Mouse (Mus musculus): ENCODE data around the gene Zfhx3.
A peak's percentile ranks its signal among the peaks of the same experiment; 100 is the strongest.

The Zfhx3 gene

GRCm38 (mm10) chr8:108956416-108956815, 1014.0 kb downstream of the Zfhx3 start:
- no peak for DNase-seq

DNA sequence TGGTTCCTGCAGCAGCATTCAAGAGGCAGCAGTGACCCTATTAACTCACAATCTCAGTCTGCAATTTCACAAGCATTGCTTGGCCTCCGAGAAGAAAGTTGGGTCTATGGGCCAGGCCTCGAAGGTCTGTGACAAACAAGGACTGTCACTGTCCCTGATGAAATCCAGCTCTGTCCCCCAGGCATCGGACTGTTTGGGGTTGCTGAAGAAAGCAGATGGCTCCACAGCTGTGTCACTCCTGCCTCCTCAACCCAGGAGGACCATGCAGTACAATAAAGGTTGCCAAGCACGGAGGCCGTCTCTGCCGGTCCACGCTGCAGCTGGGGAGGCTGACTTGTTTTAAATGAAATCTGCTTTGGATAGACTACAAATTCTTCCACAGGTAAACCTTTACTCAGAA, 1020.1 kb downstream of the Zfhx3 start:
- no peak for DNase-seq

- DNase-seq = no peak
Observed at GRCm38 (mm10) chr8:108963181-108963580, 1020.7 kb downstream of the Zfhx3 start.

DNA sequence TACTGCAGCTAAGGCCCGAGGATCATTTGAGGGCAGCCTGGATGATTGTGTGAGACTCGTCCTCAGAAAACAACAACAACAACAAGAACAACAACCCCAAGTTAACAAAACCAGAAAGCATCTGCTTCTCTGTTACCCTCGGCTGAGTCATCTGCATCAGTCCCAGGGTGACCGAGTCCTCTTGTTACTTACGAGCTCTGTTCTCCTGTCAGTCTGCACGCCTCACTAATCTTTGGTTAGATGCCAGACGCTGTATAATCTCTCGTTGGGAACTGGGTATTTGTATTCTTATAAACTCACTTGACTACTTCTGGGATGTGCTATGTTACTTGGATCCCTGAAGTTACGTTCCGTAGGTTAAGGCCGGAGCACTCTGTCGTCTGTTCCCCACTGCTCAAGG, 1023.6 kb downstream of the Zfhx3 start:
- DNase-seq = no peak

GRCm38 (mm10) chr8:108973639-108974325, 1031.3 kb downstream of the Zfhx3 start:
- DNase-seq = no peak

- DNase-seq = no peak
Observed at GRCm38 (mm10) chr8:108977693-108978361, 1035.4 kb downstream of the Zfhx3 start.

DNA sequence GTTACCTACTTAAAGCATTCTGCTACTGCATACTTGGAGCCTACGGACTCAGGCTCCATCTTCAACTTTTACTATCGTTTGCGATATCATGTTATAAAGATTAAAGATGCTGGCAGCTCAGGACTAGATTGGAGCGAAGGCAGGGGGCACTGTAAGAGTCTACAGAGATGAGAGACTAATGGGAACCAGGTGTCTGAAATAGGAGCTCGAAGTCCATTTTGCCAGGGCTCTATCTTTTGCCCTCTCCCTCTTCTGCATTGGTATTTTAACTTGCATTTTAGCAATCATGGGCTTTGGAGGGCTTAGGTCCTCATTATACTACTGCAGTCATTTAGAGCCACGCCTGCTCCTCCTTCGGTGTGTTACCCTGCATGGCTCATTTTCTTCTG, 1035.9 kb downstream of the Zfhx3 start:
- DNase-seq = no peak

DNA sequence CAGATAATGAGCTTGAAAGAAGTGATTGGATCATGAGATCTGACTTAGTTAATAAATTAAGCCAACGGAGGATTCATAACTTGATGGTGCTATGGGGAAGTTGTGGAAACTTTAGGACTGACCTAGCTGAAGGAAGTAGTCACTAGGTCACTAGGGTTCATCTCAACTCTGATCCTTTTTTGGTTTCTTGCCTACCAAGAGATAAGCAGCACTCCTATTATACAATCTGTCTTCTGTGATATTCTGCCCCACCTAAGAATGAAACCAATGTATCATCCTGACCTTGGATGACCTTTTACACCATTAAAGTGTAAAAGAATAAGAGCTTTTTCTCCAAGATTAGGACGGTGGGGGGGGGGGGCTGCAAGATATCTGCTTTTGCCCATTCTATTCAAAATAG, 1042.5 kb downstream of the Zfhx3 start:
- no peak for DNase-seq

- no peak for DNase-seq
Observed at GRCm38 (mm10) chr8:108989841-108990240, 1047.4 kb downstream of the Zfhx3 start.

- DNase-seq = peak in 1 of 2 experiments; percentile 7
Observed at GRCm38 (mm10) chr8:108990537-108990936, 1048.1 kb downstream of the Zfhx3 start.

GRCm38 (mm10) chr8:108991395-108991794, 1049.0 kb downstream of the Zfhx3 start:
- no peak for DNase-seq

DNA sequence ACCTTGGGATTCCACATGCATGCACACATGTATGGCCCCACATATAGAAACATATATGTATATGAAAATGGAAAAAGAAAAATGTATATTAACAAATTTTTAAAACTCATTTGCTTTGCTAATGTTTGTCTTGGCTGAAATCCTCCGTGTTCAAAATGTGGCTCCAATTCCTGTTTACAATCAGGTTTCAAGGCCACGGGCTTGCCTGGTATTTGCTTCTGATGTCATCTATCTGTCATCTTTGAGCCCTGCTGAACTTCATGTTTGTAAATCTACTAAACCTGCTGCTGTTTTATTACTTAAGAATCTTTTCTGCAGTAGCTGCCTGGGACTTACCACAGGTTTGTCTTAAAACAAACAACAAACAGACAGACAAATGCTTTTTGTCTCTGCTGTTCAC, 1051.3 kb downstream of the Zfhx3 start:
- no peak for DNase-seq

- DNase-seq = no peak
Observed at GRCm38 (mm10) chr8:108994187-108994586, 1051.7 kb downstream of the Zfhx3 start.

DNA sequence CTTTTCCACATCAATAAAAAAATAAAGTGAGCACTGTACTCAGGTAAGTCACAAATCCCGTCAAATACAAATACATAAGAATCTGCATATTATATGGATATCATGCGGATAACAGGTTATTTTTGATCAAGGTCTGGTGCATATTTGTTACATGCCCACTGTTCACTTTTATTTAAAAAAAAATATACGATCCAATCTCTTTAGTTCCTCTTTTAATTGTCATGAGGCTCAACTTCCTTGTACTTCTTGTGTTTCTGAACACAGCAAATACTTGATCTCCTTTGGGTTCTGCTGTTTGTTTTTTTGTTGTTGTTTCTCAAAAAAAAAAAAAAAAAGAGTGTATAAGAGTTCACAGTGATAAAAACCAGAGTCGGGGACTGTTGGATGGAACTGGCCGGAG, 1052.4 kb downstream of the Zfhx3 start:
- DNase-seq = no peak

- DNase-seq = no peak
Observed at GRCm38 (mm10) chr8:108997334-108997733, 1054.9 kb downstream of the Zfhx3 start.

DNA sequence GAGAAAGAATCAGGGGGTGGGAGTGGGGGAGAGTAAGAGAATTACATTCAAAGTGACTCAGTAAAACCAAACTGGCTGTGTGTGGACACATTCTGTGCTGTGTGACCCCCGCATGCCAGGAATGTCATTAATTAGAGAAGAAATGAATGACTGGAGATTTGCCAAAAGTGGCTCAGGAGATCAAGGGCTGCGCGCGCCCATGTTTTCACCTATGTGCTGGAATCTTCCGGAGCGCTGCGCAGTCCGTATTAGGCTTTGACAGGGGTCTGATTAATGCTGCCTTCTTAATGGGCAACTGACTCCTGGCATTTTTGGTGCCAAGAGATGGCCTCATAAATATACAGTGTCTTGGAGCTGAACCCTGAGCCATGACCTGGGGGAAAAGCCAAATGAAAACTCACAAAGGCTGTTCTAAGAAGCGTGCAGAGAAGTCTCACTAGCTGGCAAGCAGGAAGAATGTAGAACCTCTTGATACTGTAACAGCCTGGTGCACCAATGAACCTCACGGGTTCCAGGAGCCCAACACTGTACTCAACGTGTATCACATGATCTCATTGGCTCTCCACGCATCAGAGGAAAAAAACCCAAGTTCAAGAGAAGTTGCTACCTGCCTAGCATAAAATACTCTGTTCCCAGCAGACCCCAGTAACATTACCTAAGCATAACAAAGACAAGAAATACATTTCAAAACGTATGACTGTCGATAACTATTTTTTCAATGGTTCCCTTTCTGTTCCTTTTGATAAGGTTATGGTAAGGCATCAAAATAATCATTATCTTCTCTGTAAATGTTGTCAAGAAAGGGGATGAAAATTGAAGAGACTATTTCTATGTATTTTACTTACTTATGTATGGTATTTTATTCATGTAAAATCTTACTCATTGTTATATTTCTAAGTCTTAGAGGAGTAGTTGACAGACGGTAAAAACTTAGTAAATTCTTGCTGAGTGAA, 1057.1 kb downstream of the Zfhx3 start:
- no peak for DNase-seq

GRCm38 (mm10) chr8:109001031-109001430, 1058.6 kb downstream of the Zfhx3 start:
- DNase-seq = no peak

DNA sequence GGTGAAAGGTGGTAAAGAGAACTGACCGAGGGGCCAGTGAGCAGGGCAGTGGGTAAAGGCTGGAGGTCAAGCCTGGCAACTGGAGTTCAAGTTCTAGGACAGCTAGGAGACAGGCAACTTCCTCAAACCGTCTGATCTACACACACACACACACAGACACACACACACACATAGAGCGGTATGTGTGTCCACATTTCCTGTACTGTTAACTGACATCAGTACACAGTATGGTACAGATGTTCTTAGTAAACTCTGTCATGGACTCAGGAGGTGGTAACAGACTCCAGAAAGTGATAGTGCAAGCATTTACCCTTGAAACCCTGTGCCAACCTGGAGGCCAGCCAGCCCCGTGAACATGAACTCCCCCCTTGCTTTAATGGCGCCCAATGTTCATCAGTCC, 1059.5 kb downstream of the Zfhx3 start:
- no peak for DNase-seq

- DNase-seq = no peak
Observed at GRCm38 (mm10) chr8:109006986-109007385, 1064.5 kb downstream of the Zfhx3 start.

Measured in lung, adult 18-20 months (tissue).